Mouse (Mus musculus) gastrocnemius, postnatal 10 days (tissue): Measurements from ENCODE around the gene Pcgf6. TPM values are rescaled to one million over a fixed set of nuclear protein-coding genes. Genes with fewer than 3 reads are reported as not detected.
"Not testable (repeated sequence)": the region's sequence is repeated elsewhere in the genome, so short reads cannot be mapped to it uniquely, and the experiment has no call there.

Source experiments
- DNase-seq: peaks from one replicate; pipeline ENCODE4 v3.0.0; 2021; ENCODE audit warnings: mixed read lengths
- total RNA-seq, 2 experiments: library from RNA; stranded (reverse); gene quantifications; 2 replicates each; pipeline ENCODE4 v1.2.3; 2021

Gene Pcgf6
- total RNA-seq, 2 experiments from 2014 or later = 3.1 to 4.4 TPM

DNA sequence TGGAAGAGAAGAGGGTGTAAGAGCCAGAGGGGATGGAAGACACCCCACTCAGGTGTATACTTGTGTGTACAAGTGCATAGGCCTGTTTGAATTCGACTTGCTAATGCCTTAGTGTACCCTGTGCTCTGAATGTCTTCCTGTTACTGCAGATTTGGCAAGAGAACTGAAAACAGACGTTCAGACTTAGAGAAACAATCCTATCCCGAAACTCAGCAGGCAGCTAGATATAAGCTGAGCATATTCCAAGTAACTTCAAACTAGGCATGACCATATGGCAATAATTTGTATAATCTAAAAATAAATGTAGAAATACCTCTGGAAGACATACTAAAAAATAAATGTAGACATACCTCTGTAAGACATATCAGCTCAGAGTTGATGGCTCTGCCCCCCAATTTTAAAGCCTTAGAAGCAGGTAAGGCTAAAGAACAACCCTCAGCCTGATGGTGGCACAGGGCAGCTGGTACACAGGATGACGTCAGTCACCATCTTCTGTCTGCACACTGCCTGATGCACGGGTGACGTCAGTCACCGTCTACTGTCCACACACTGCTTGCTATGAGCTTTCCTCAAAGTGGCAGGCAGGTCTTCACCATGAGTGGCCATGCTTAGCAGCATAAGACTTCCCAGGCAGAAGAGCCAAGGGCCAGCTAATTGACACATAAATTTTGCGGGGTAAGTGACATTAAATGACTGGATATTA, 52.4 kb downstream of the Pcgf6 start:
- no peak for DNase-seq

GRCm38 (mm10) chr19:46996095-46996494, 54.6 kb downstream of the Pcgf6 start:
- no peak for DNase-seq

DNA sequence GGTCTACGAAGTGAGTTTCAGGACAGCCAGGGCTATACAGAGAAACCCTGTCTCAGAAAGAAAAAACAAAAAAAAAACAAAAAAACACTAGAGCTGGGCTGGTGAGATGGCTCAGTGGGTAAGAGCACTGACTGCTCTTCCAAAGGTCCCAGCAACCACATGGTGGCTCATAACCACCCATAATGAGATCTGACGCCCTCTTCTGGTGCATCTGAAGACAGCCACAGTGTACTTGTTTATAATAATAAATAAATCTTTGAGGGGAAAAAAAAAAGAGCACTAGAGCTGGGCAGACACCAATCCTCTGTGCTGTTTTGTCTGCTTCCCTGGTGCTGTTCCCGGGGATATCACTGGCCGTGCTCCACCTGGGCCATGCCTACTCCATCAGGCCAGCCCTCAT, 58.4 kb downstream of the Pcgf6 start:
- not testable (repeated sequence) for DNase-seq

DNA sequence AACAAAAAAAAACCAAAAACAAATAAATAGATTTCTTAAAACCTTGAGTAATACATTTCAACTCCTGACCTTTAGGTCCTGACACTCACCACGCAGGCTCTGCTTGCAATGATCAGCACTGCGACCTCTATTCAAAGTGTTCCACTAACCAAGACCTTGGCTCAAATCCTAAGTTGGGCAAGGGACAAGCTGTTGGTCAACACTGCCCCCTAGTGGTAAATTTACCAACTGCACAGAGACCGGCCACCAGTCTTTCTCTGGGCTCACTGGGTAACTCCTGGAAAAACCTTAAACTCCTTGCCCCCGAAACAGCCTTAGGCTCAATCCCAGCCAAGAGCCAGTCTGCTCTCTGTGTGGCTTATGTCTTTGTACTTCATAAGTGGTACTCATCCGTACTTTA, 59.6 kb downstream of the Pcgf6 start:
- DNase-seq = peak; percentile 88

DNA sequence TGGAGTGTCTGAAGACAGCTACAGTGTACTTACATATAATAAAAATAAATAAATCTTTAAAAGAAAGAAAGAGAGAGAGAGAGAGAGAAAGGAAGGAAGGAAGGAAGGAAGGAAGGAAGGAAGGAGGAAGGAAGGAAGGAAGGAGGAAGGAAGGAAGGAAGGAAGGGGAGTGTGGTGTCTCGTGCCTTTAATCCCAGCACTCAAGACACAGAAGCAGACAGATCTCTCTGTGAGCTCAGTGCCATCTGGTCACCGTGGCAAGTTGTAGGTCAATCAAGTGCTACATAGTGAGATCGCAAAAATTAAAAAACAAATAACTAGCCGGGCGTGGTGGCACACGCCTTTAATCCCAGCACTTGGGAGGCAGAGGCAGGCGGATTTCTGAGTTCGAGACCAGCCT, 60.1 kb downstream of the Pcgf6 start:
- DNase-seq = not testable (repeated sequence)

- DNase-seq = no peak
Measured at GRCm38 (mm10) chr19:46990153-46990518, 60.6 kb downstream of the Pcgf6 start.

GRCm38 (mm10) chr19:46989479-46990152, 61.1 kb downstream of the Pcgf6 start:
- no peak for DNase-seq

DNA sequence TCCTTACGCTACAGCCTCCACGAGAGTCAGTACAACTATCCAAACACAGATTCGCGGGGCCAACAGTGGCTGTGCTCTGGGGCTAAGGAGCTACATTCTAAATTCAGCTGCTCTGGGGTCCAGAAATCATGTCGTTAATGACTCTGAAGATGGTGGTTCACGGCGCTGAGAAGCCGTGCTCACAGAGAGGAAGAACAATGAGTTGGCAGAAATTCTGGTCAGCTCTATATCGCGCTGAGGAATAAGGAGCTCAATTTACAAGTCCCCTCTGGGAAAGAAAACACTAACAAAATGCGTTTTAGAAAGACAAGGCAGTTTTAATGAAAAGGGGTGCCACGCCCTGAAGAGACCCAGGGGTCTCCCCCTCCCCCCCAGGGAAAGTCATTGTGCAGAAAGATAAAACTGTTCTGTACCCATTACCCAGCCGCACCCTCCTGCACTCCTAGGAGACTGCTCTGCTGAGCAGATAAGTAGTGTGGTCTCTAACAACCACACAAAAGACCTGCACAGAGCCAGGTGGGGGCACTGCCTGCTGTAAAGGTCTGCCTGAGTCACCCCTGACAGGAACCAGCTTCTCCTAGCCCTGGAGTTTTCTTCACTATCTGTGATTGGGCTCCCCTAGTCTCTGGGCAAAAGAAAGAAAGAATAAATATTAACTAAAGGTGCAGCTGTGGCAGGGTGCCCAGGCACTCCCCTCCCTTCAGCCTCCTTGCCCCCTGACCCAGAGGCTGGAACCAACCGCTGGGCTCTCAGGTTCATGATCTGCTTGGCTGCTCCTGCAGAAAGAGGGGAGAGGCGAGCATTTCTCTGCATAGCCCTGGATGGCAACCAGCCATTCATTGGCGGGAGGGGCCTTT, 62.2 kb downstream of the Pcgf6 start:
- no peak for DNase-seq

GRCm38 (mm10) chr19:46987646-46988045, 63.1 kb downstream of the Pcgf6 start:
- no peak for DNase-seq

DNA sequence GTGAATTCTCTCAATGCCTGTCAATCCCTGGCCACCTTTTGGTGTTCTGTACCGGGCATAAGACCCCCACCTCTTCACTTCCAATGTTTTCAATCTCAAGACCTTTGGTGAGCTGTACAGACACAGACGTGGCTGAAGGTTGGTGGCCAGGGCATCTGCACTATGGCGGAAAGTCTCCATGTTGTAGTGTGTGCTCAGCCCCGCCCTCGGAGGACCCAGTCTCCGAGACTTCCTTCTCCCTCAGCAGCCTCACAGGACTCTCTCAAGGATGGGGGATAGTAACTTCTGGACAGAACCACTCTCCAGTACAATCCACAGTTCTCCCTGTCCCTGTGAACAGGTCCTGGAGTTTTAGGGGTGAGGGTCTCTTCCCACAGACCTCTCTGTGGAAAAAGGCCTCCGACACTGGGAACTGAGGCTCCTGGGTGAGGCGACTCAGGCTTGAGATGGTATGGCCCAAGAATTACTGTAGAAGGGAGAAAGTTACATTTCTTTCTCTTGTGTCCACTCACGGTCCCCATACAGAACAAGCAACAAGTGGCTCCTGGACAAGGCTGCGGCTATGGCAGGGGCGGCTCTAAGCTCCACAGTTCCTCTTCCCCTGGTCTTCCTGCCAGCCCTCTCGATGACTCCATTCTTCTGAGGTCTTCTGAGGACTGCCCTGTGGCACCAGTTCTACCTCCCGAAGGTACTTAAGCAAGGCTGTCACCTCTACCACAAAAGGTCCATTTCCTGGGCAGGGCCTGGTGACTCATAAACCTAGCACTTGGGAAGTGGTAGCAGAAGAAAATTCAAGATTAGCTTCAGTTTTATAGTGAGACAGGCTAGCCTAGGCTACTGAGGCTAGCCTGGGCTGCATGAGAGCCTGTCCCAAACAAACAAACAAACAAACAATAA, 65.7 kb downstream of the Pcgf6 start:
- DNase-seq = no peak

DNA sequence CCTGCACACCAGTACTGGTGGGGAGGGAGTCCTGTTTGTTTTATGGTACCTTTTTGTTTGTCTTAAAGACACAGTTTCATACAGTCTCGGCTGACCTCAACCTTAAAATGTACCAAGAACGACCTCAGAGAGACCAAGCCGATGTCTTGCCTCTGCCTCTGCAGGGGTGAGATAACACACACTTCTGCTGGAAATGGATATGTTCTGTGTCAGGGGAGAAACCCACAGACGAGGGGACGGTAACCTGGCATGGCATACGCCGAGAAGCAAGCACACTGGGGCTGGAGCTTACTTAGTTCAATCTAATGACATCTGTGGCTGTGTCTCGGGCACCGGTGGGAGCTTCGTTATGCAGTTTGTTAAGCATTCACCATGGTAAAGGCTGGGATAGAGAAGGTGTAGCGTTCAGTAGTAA, 66.7 kb downstream of the Pcgf6 start:
- no peak for DNase-seq

Other genes with a start within 250 kb of the Pcgf6 start
- gene Ina, start 36.2 kb downstream of the Pcgf6 start, total RNA-seq = under 1 TPM; 0.38 to 0.40 TPM
- 10 to 100 TPM; 33.4 to 34.7 TPM for gene Nt5c2, start 35.8 kb downstream of the Pcgf6 start, total RNA-seq
- gene Taf5, start 16.8 kb upstream of the Pcgf6 start, total RNA-seq = 1 to 10 TPM; 2.4 to 3.1 TPM
- 1,000 to 10,000 TPM; 1,048 to 1,221 TPM for gene Usmg5, start 39.7 kb upstream of the Pcgf6 start, total RNA-seq
- 10 to 100 TPM in 1 of 2 experiments, 1 to 10 TPM in 1; 8.4 to 11.8 TPM for gene Pdcd11, start 39.9 kb upstream of the Pcgf6 start, total RNA-seq
- gene Calhm2, start 87.4 kb upstream of the Pcgf6 start, total RNA-seq = 1 to 10 TPM; 3.1 to 4.1 TPM
- gene Calhm1, start 93.3 kb upstream of the Pcgf6 start, total RNA-seq = not detected
- gene Calhm3, start 106.9 kb upstream of the Pcgf6 start, total RNA-seq = not detected
- gene Neurl1a, start 127.9 kb upstream of the Pcgf6 start, total RNA-seq = 10 to 100 TPM; 49.9 to 64.5 TPM